Mouse (Mus musculus) C2C12 (cell line): ENCODE results near the gene Aox2. TPM values are rescaled to one million over a fixed set of nuclear protein-coding genes. Genes with fewer than 3 reads are reported as not detected.
A peak's percentile ranks its signal among the peaks of the same experiment; 100 is the strongest.

Source experiments
- H3K27me3 ChIP-seq: one replicate; pipeline ENCODE4 v1.6.1; 2011; ENCODE audit not compliant: control insufficient read depth, insufficient read depth, insufficient read length
- H3K36me3 ChIP-seq: one replicate; pipeline ENCODE4 v1.6.1; 2011; ENCODE audit not compliant: control insufficient read depth, insufficient read depth
- H3K4me3 ChIP-seq: one replicate; pipeline ENCODE4 v1.5.1; 2011; ENCODE audit warnings: mild to moderate bottlenecking, control low read depth; ENCODE audit not compliant: poor library complexity, insufficient read depth, severe bottlenecking
- H3K79me2 ChIP-seq: one replicate; pipeline ENCODE4 v1.6.1; 2011; ENCODE audit not compliant: control insufficient read depth, insufficient read depth
- H3K79me3 ChIP-seq: one replicate; pipeline ENCODE4 v1.6.1; 2011; ENCODE audit warnings: low read depth, control low read depth
- H3ac ChIP-seq: one replicate; pipeline ENCODE3; 2011; ENCODE audit warnings: low read depth; ENCODE audit not compliant: control insufficient read depth, insufficient read length
- CEBPB ChIP-seq: IDR thresholded peaks from one replicate; pipeline ENCODE4 v1.6.1; 2011; ENCODE audit warnings: low read depth, mild to moderate bottlenecking, control low read depth, moderate library complexity
- CTCF ChIP-seq: IDR thresholded peaks from one replicate; pipeline ENCODE4 v1.5.1; 2011; ENCODE audit not compliant: control insufficient read depth, insufficient read depth, insufficient read length
- FOSL1 ChIP-seq: IDR thresholded peaks from one replicate; pipeline ENCODE4 v1.8.0; 2011; ENCODE audit warnings: mild to moderate bottlenecking, low read length; ENCODE audit not compliant: poor library complexity, insufficient read depth, severe bottlenecking
- MAX ChIP-seq: IDR thresholded peaks from one replicate; pipeline ENCODE4 v1.6.1; 2011; ENCODE audit warnings: mild to moderate bottlenecking, control low read depth
- MYOD1 ChIP-seq: IDR thresholded peaks from one replicate; pipeline ENCODE4 v1.6.1; 2011; ENCODE audit warnings: low read depth; ENCODE audit not compliant: control insufficient read depth, insufficient read length
- MYOG ChIP-seq: IDR thresholded peaks from one replicate; pipeline ENCODE4 v1.6.1; 2011; ENCODE audit not compliant: control insufficient read depth, insufficient read length; ENCODE audit errors: extremely low read depth
- USF1 ChIP-seq: IDR thresholded peaks from one replicate; pipeline ENCODE4 v1.6.1; 2011; ENCODE audit warnings: low read depth, mild to moderate bottlenecking, control low read depth, moderate library complexity
- polyA plus RNA-seq: library from polyadenylated mRNA; unstranded; fragments of >200 nt; fragmentation: generic; extraction: Trizol; gene quantifications from one replicate; pipeline ENCODE4 v1.2.1, GENCODE M21; 2012; ENCODE audit warnings: missing spikeins

Aox2 gene
- polyA plus RNA-seq, 1 experiment = not detected

- no peaks in the 10 kb centered on the region for H3K27me3 ChIP-seq
- no peak overlapping the region for H3K4me3 ChIP-seq
- TF ChIP-seq MYOG (no peak), MYOD1 (no peak), CEBPB (no peak), MAX (no peak), USF1 (no peak), CTCF (no peak), FOSL1 (no peak)
- peaks cover 51% of the 10 kb centered on the region for H3K79me3 ChIP-seq
- H3K79me2 ChIP-seq = peaks cover 56% of the 10 kb centered on the region
- no peak overlapping the region for H3ac ChIP-seq
- H3K36me3 ChIP-seq = peaks cover 100% of the 10 kb centered on the region
Measured at GRCm38 (mm10) chr1:58416048-58416447, 137.9 kb downstream of the Aox2 start.

GRCm38 (mm10) chr1:58420032-58420431, 141.9 kb downstream of the Aox2 start:
- H3K27me3 ChIP-seq = no peaks in the 10 kb centered on the region
- peaks cover 76% of the 10 kb centered on the region for H3K79me3 ChIP-seq
- no peak overlapping the region for H3K4me3 ChIP-seq
- H3K79me2 ChIP-seq = peaks cover 85% of the 10 kb centered on the region
- no peak for TF ChIP-seq CTCF
- TF ChIP-seq MAX = no peak
- no peak for TF ChIP-seq USF1
- TF ChIP-seq CEBPB = no peak
- TF ChIP-seq FOSL1 = no peak
- TF ChIP-seq MYOD1 = no peak
- no peak overlapping the region for H3ac ChIP-seq
- H3K36me3 ChIP-seq = peaks cover 74% of the 10 kb centered on the region

DNA sequence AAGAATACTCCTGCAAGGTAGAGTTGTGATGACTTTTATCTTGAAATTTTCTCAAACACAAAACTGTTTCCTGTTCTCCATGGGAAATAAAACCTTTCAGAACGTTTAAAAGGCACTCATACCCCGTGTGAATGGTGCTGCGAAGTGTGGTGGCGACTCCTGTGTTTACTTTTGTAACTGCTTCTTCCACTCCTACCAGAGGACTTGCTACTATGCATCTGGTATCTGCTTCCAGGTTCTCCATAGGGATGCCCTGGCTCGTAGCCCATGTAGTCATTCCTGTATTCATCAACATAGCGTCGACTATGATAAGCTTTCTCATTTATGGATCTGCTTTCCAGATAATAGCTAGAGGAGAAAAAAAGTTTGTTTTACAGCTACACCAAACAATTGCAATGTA, 142.8 kb downstream of the Aox2 start:
- Histone ChIP-seq H3K79me3 (peaks cover 71% of the 10 kb centered on the region), H3K79me2 (peaks cover 79% of the 10 kb centered on the region), H3K36me3 (peaks cover 65% of the 10 kb centered on the region), H3K27me3 (no peaks in the 10 kb centered on the region), H3ac (no peak overlapping the region), H3K4me3 (no peak overlapping the region)
- no peak for TF ChIP-seq MAX

GRCm38 (mm10) chr1:58422879-58423278, 144.8 kb downstream of the Aox2 start:
- no peak for TF ChIP-seq USF1
- no peak for TF ChIP-seq CTCF
- no peak for TF ChIP-seq FOSL1
- no peak for TF ChIP-seq MYOG
- TF ChIP-seq CEBPB = no peak
- TF ChIP-seq MAX = no peak
- TF ChIP-seq MYOD1 = no peak
- Histone ChIP-seq H3ac (peak overlapping the region; percentile 99), H3K36me3 (peaks cover 46% of the 10 kb centered on the region), H3K79me3 (peaks cover 56% of the 10 kb centered on the region), H3K79me2 (peaks cover 60% of the 10 kb centered on the region), H3K4me3 (peak overlapping the region; percentile 99), H3K27me3 (no peaks in the 10 kb centered on the region)

DNA sequence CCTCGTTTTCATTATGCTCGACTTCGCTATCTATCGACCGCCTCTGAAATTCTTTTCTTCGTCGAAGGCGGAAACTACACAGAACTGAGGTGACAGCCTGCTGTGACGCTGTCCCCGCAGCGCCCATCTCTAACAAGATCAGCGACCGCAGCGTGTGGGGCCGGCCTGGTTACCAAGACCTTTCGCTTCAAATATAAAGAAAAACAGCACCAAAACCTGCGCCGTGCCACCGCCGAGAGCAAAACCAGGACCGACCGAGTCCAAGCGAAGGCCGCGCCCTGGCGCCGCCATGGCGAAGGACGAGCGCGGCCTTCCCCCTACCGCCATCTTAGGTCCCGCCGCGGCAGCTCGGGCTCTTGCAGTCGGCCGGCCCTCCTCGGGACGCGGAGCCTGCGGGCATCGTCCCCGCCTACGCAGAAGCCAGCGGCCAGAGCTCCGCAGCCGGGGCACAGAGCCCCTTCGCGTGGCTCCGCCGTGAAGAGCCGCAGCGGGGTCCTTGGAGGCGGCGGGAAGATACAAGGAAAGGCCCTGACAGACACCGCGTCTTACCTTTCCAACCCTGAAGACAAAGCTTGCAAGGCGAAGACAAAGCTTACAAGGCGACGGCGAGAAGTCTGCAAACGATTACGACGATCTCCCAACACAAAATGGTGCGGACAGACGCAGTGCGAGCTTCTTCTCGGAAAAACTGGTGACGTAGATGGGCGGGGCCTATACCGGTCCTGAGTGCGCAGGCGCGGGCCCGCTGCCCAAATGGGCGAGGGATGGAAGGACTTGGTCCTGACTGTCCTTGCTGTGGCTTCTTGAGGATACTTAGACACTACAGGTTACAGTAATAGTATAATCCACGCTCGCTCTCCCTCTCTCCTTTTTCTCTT, 145.5 kb downstream of the Aox2 start, which contains the start of gene Clk1:
Clk1 (minus strand) TSS at position 696 of the 878 bp plus-strand sequence.
- TF ChIP-seq MAX = no peak
- no peak for TF ChIP-seq CTCF
- TF ChIP-seq CEBPB = no peak
- no peak for TF ChIP-seq MYOG
- no peak for TF ChIP-seq USF1
- TF ChIP-seq FOSL1 = no peak
- no peak for TF ChIP-seq MYOD1
- Histone ChIP-seq H3K36me3 (peaks cover 38% of the 10 kb centered on the region), H3ac (peak within 1 kb of the TSS; percentile 99), H3K79me2 (peaks cover 53% of the 10 kb centered on the region), H3K27me3 (no peaks in the 10 kb centered on the region), H3K4me3 (peak within 1 kb of the TSS; percentile 99), H3K79me3 (peaks cover 50% of the 10 kb centered on the region)

GRCm38 (mm10) chr1:58424551-58424950, 146.4 kb downstream of the Aox2 start:
- no peak overlapping the region for H3K4me3 ChIP-seq
- H3K36me3 ChIP-seq = peaks cover 29% of the 10 kb centered on the region
- peaks cover 44% of the 10 kb centered on the region for H3K79me2 ChIP-seq
- TF ChIP-seq MYOD1 (no peak), FOSL1 (no peak), CEBPB (no peak), MYOG (no peak), USF1 (no peak), MAX (no peak), CTCF (no peak)
- peaks cover 41% of the 10 kb centered on the region for H3K79me3 ChIP-seq
- no peak overlapping the region for H3ac ChIP-seq
- no peaks in the 10 kb centered on the region for H3K27me3 ChIP-seq

Other genes starting within 250 kb of the Aox2 start
- 2.2 TPM for gene Aox1, start 248.4 kb upstream of the Aox2 start, polyA plus RNA-seq
- 0.01 TPM for gene Aox3, start 165.2 kb upstream of the Aox2 start, polyA plus RNA-seq
- gene Aox4, start 67.9 kb upstream of the Aox2 start, polyA plus RNA-seq = not detected
- 79.2 TPM for gene Bzw1, start 114.6 kb downstream of the Aox2 start, polyA plus RNA-seq
- 16.6 TPM for gene Clk1, start 145.7 kb downstream of the Aox2 start, polyA plus RNA-seq
- 43.3 TPM for gene Nif3l1, start 166.8 kb downstream of the Aox2 start, polyA plus RNA-seq
- 88.9 TPM for gene Ppil3, start 167.2 kb downstream of the Aox2 start, polyA plus RNA-seq
- gene Orc2, start 226.8 kb downstream of the Aox2 start, polyA plus RNA-seq = 22.1 TPM